Mouse (Mus musculus) intestine, postnatal 0 days (tissue): Measurements from ENCODE around the gene Zmynd12. TPM values are rescaled to one million over a fixed set of nuclear protein-coding genes. Genes with fewer than 3 reads are reported as not detected.
A peak's percentile ranks its signal among the peaks of the same experiment; 100 is the strongest.

ENCODE experiments used
- ATAC-seq: fragments of 200-750 bp; cut with Nextera tagmentation; 2 replicates; pipeline ENCODE4 v1.8.0; 2017; ENCODE audit warnings: mild to moderate bottlenecking, moderate TSS enrichment, moderate library complexity
- H3K27ac ChIP-seq: fragments of 300-500 bp; sonication (generic); 2 replicates; pipeline ENCODE4 v1.5.1; 2014; ENCODE audit warnings: mild to moderate bottlenecking, low read depth, low read length, moderate library complexity
- H3K27me3 ChIP-seq: fragments of 300-500 bp; sonication (generic); replicated peaks from 2 replicates; pipeline ENCODE4 v1.6.1; 2014; ENCODE audit warnings: low read length, mixed read lengths; ENCODE audit not compliant: control insufficient read depth, insufficient read depth
- H3K36me3 ChIP-seq: fragments of 300-500 bp; sonication (generic); 2 replicates; pipeline ENCODE4 v1.6.1; 2014; ENCODE audit warnings: mild to moderate bottlenecking, moderate library complexity; ENCODE audit not compliant: control insufficient read depth, insufficient read depth
- H3K4me1 ChIP-seq: fragments of 300-500 bp; sonication (generic); replicated peaks from 2 replicates; pipeline ENCODE4 v1.6.1; 2014; ENCODE audit warnings: antibody characterized with exemption, low read length, mixed read lengths; ENCODE audit not compliant: control insufficient read depth, insufficient read depth
- H3K4me2 ChIP-seq: fragments of 300-500 bp; sonication (generic); replicated peaks from 2 replicates; pipeline ENCODE4 v1.6.1; 2014; ENCODE audit warnings: low read depth, mild to moderate bottlenecking, moderate library complexity
- H3K4me3 ChIP-seq: fragments of 300-500 bp; sonication (generic); 2 replicates; pipeline ENCODE4 v1.5.1; 2014; ENCODE audit warnings: low read depth, low read length
- H3K9ac ChIP-seq: fragments of 300-500 bp; sonication (generic); 2 replicates; pipeline ENCODE4 v1.6.1; 2014; ENCODE audit warnings: mild to moderate bottlenecking, low read depth, low read length
- H3K9me3 ChIP-seq: fragments of 300-500 bp; sonication (generic); 2 replicates; pipeline ENCODE4 v1.6.1; 2016; ENCODE audit warnings: mixed run types; ENCODE audit not compliant: control insufficient read depth
- CTCF ChIP-seq: sonication (generic); IDR thresholded peaks from 2 replicates; pipeline ENCODE4 v1.5.1; 2016; ENCODE audit warnings: low read depth, mild to moderate bottlenecking, control low read depth, antibody characterized with exemption, moderate library complexity
- WGBS: fragments of 180-500 bp; shearing (Covaris S2); extraction: QIAGEN DNeasy Blood & Tissue Kit; methylation state at CpG from one replicate; pipeline ENCODE4 v1.1.7; 2014; 5-methylcytosine and 5-hydroxymethylcytosine counted together
- polyA plus RNA-seq: library from polyadenylated mRNA; unstranded; fragments of >200 nt; fragmentation: Nextera tagmentation; extraction: Ambion mirVana; gene quantifications from 2 replicates; pipeline ENCODE4 v1.2.1, GENCODE M21; 2015

Gene Zmynd12
- polyA plus RNA-seq = 0.52 and 0.59 TPM in 2 replicates

- Histone ChIP-seq H3K9ac (peak within 1 kb of the TSS; percentile 85), H3K9me3 (no peaks in the 10 kb centered on the region)
- WGBS = under 1% methylated on average over 52 of the region's 52 CpGs
Measured at GRCm38 (mm10) chr4:119422294-119422964, at the start of gene Zmynd12, which contains the start of gene Ppcs. TSS of gene Zmynd12 (plus strand) at chr4:119422814. TSS of gene Ppcs (minus strand) at chr4:119422420.

GRCm38 (mm10) chr4:119381471-119382190 lies 41.0 kb upstream of the Zmynd12 start:
- TF ChIP-seq CTCF = peak; percentile 17; the same call in 1 of the 2 replicates
- Histone ChIP-seq H3K9me3 (no peaks in the 10 kb centered on the region), H3K36me3 (no peaks in the 10 kb centered on the region), H3K27me3 (no peaks in the 10 kb centered on the region), H3K4me2 (no peak overlapping the region), H3K9ac (no peak overlapping the region), H3K27ac (no peak overlapping the region), H3K4me3 (no peak overlapping the region), H3K4me1 (no peaks in the 10 kb centered on the region)
- no peak for ATAC-seq
- WGBS = 61% methylated on average over 7 of the region's 7 CpGs

More at GRCm38 (mm10) chr4:119422294-119422964, at the start of gene Zmynd12, which contains the start of gene Ppcs:
- peak within 1 kb of the TSS; percentile 87 for H3K4me2 ChIP-seq
- ATAC-seq = peak; percentile 93
- H3K4me3 ChIP-seq = peak within 1 kb of the TSS; percentile 71
- peaks cover 7% of the 10 kb centered on the region; the same call in 1 of the 2 replicates for H3K36me3 ChIP-seq
- peak within 1 kb of the TSS; percentile 65 for H3K27ac ChIP-seq
- H3K27me3 ChIP-seq = no peaks in the 10 kb centered on the region
- H3K4me1 ChIP-seq = peaks cover 4% of the 10 kb centered on the region
- TF ChIP-seq CTCF = peak; percentile 58

- no peak overlapping the region for H3K4me2 ChIP-seq
- no peak for TF ChIP-seq CTCF
- no peak overlapping the region for H3K9ac ChIP-seq
- H3K4me1 ChIP-seq = no peaks in the 10 kb centered on the region
- H3K36me3 ChIP-seq = no peaks in the 10 kb centered on the region
- H3K9me3 ChIP-seq = no peaks in the 10 kb centered on the region
- no peak for ATAC-seq
- no peak overlapping the region for H3K4me3 ChIP-seq
- H3K27ac ChIP-seq = no peak overlapping the region
- WGBS = 81% methylated on average over 3 of the region's 3 CpGs
- H3K27me3 ChIP-seq = no peaks in the 10 kb centered on the region
Measured at GRCm38 (mm10) chr4:119389184-119389583, 33.4 kb upstream of the Zmynd12 start.

GRCm38 (mm10) chr4:119390369-119390768 lies 32.2 kb upstream of the Zmynd12 start:
- no peak for ATAC-seq
- H3K9ac ChIP-seq = no peak overlapping the region
- no peaks in the 10 kb centered on the region for H3K27me3 ChIP-seq
- no peak overlapping the region for H3K4me2 ChIP-seq
- no peak overlapping the region for H3K27ac ChIP-seq
- TF ChIP-seq CTCF = peak; percentile 65
- H3K36me3 ChIP-seq = no peaks in the 10 kb centered on the region
- no peaks in the 10 kb centered on the region for H3K4me1 ChIP-seq
- WGBS = 77% methylated on average over 1 of the region's 1 CpGs
- H3K4me3 ChIP-seq = no peak overlapping the region
- H3K9me3 ChIP-seq = no peaks in the 10 kb centered on the region

- ATAC-seq = no peak
- no peak overlapping the region for H3K4me3 ChIP-seq
- 78% methylated on average over 7 of the region's 7 CpGs for WGBS
- H3K9ac ChIP-seq = no peak overlapping the region
- H3K36me3 ChIP-seq = no peaks in the 10 kb centered on the region
- H3K4me1 ChIP-seq = no peaks in the 10 kb centered on the region
- H3K4me2 ChIP-seq = no peak overlapping the region
- no peaks in the 10 kb centered on the region for H3K27me3 ChIP-seq
- 0 out of 2 replicates have a peak, but pooled peaks cover 7% of the 10 kb centered on the region for H3K9me3 ChIP-seq
- no peak for TF ChIP-seq CTCF
- H3K27ac ChIP-seq = no peak overlapping the region
Measured at GRCm38 (mm10) chr4:119398751-119399150, 23.9 kb upstream of the Zmynd12 start.

- no peak overlapping the region for H3K4me3 ChIP-seq
- no peak for ATAC-seq
- peak; percentile 40 for TF ChIP-seq CTCF
- WGBS = 59% methylated on average over 7 of the region's 7 CpGs
- no peak overlapping the region for H3K27ac ChIP-seq
- H3K9ac ChIP-seq = no peak overlapping the region
- no peaks in the 10 kb centered on the region for H3K27me3 ChIP-seq
- H3K4me1 ChIP-seq = no peaks in the 10 kb centered on the region
- H3K4me2 ChIP-seq = no peak overlapping the region
- 0 out of 2 replicates have a peak, but pooled peaks cover 7% of the 10 kb centered on the region for H3K9me3 ChIP-seq
- no peaks in the 10 kb centered on the region for H3K36me3 ChIP-seq
Measured at GRCm38 (mm10) chr4:119400896-119401295, 21.7 kb upstream of the Zmynd12 start.
